Mouse (Mus musculus): ENCODE data around the gene Aknad1. TPM values are rescaled to one million over a fixed set of nuclear protein-coding genes. Genes with fewer than 3 reads are reported as not detected.

The Aknad1 gene
- polyA plus RNA-seq, 1 experiment from 2014 or later = 0.30 TPM

- Histone ChIP-seq H3K27me3 (ENCODE audit: control insufficient read depth, insufficient read depth, low read length) (no peaks in the 10 kb centered on the region), H3K4me1 (replicated peaks; ENCODE audit: control insufficient read depth, insufficient read depth) (peaks cover 2% of the 10 kb centered on the region; the same call in 1 of the 2 replicates), H3K9me3 (ENCODE audit: control insufficient read depth, low read length) (no peaks in the 10 kb centered on the region), H3K9ac (ENCODE audit: low read length) (no peak overlapping the region), H3K27ac (replicated peaks) (peak overlapping the region; percentile 83), H3K4me3 (ENCODE audit: low read depth, low read length) (no peak overlapping the region), H3K4me2 (replicated peaks; ENCODE audit: low read depth) (no peak overlapping the region), H3K36me3 (ENCODE audit: control insufficient read depth, insufficient read depth, low read length) (no peaks in the 10 kb centered on the region)
- ATAC-seq (ENCODE audit: low FRiP score, low TSS enrichment) (peak; percentile 77), DNase-seq (ENCODE audit: low spot score) (peak; percentile 62)
- TF ChIP-seq CTCF (IDR thresholded peaks at IDR 0.05; ENCODE audit: low read depth) = peak; percentile 87
- no peak for TF ChIP-seq EP300 (optimal IDR thresholded peaks at IDR 0.05)
- 13% methylated on average over 6 of the region's 6 CpGs for WGBS
These were observed 31.4 kb downstream of the Aknad1 start for GRCm38 (mm10) chr3:108770725-108771368.

GRCm38 (mm10) chr3:108772211-108772610 lies 32.8 kb downstream of the Aknad1 start:
- Histone ChIP-seq H3K4me3 (ENCODE audit: low read depth, low read length) (no peak overlapping the region), H3K9ac (ENCODE audit: low read length) (no peak overlapping the region), H3K9me3 (ENCODE audit: control insufficient read depth, low read length) (no peaks in the 10 kb centered on the region), H3K27me3 (ENCODE audit: control insufficient read depth, insufficient read depth, low read length) (no peaks in the 10 kb centered on the region), H3K4me2 (replicated peaks; ENCODE audit: low read depth) (no peak overlapping the region), H3K4me1 (replicated peaks; ENCODE audit: control insufficient read depth, insufficient read depth) (peaks cover 2% of the 10 kb centered on the region; the same call in 1 of the 2 replicates), H3K27ac (replicated peaks) (0 out of 2 replicates have a peak overlapping the region, but pooled peaks have one; percentile 41), H3K36me3 (ENCODE audit: control insufficient read depth, insufficient read depth, low read length) (no peaks in the 10 kb centered on the region)
- TF ChIP-seq EP300 (optimal IDR thresholded peaks at IDR 0.05) = no peak
- TF ChIP-seq CTCF (IDR thresholded peaks at IDR 0.05; ENCODE audit: low read depth) = no peak
- DNase-seq (ENCODE audit: low spot score) (no peak), ATAC-seq (ENCODE audit: low FRiP score, low TSS enrichment) (no peak)
- WGBS = 79% methylated on average over 13 of the region's 13 CpGs

- H3K9ac ChIP-seq (ENCODE audit: low read length) = no peak overlapping the region
- TF ChIP-seq CTCF (IDR thresholded peaks at IDR 0.05; ENCODE audit: low read depth) (peak; percentile 65), EP300 (optimal IDR thresholded peaks at IDR 0.05) (no peak)
- 84% methylated on average over 3 of the region's 3 CpGs for WGBS
- H3K9me3 ChIP-seq (ENCODE audit: control insufficient read depth, low read length) = no peaks in the 10 kb centered on the region
- H3K4me3 ChIP-seq (ENCODE audit: low read depth, low read length) = no peak overlapping the region
- no peak overlapping the region for H3K4me2 ChIP-seq (replicated peaks; ENCODE audit: low read depth)
- H3K4me1 ChIP-seq (replicated peaks; ENCODE audit: control insufficient read depth, insufficient read depth) = peaks cover 2% of the 10 kb centered on the region; the same call in 1 of the 2 replicates
- ATAC-seq (ENCODE audit: low FRiP score, low TSS enrichment) (no peak), DNase-seq (ENCODE audit: low spot score) (no peak)
- no peak overlapping the region for H3K27ac ChIP-seq (replicated peaks)
- H3K36me3 ChIP-seq (ENCODE audit: control insufficient read depth, insufficient read depth, low read length) = no peaks in the 10 kb centered on the region
- no peaks in the 10 kb centered on the region for H3K27me3 ChIP-seq (ENCODE audit: control insufficient read depth, insufficient read depth, low read length)
These were observed 33.4 kb downstream of the Aknad1 start for GRCm38 (mm10) chr3:108772811-108773210.

GRCm38 (mm10) chr3:108778761-108779540 lies 39.5 kb downstream of the Aknad1 start:
- no peaks in the 10 kb centered on the region for H3K36me3 ChIP-seq (ENCODE audit: control insufficient read depth, insufficient read depth, low read length)
- peaks cover 4% of the 10 kb centered on the region for H3K4me1 ChIP-seq (replicated peaks; ENCODE audit: control insufficient read depth, insufficient read depth)
- H3K27me3 ChIP-seq (ENCODE audit: control insufficient read depth, insufficient read depth, low read length) = no peaks in the 10 kb centered on the region
- no peaks in the 10 kb centered on the region for H3K9me3 ChIP-seq (ENCODE audit: control insufficient read depth, low read length)
- no peak overlapping the region for H3K9ac ChIP-seq (ENCODE audit: low read length)
- peak overlapping the region; percentile 53 for H3K27ac ChIP-seq (replicated peaks)
- H3K4me3 ChIP-seq (ENCODE audit: low read depth, low read length) = no peak overlapping the region
- ATAC-seq (ENCODE audit: low FRiP score, low TSS enrichment) (no peak), DNase-seq (ENCODE audit: low spot score) (no peak)
- TF ChIP-seq CTCF (IDR thresholded peaks at IDR 0.05; ENCODE audit: low read depth) (no peak), EP300 (optimal IDR thresholded peaks at IDR 0.05) (no peak)
- H3K4me2 ChIP-seq (replicated peaks; ENCODE audit: low read depth) = no peak overlapping the region
- WGBS = 64% methylated on average over 4 of the region's 4 CpGs

GRCm38 (mm10) chr3:108781238-108781883 lies 41.9 kb downstream of the Aknad1 start:
- Histone ChIP-seq H3K4me2 (replicated peaks; ENCODE audit: low read depth) (no peak overlapping the region), H3K9me3 (ENCODE audit: control insufficient read depth, low read length) (0 out of 2 replicates have a peak, but pooled peaks cover 2% of the 10 kb centered on the region), H3K4me1 (replicated peaks; ENCODE audit: control insufficient read depth, insufficient read depth) (peaks cover 4% of the 10 kb centered on the region), H3K36me3 (ENCODE audit: control insufficient read depth, insufficient read depth, low read length) (no peaks in the 10 kb centered on the region), H3K9ac (ENCODE audit: low read length) (0 out of 2 replicates have a peak overlapping the region, but pooled peaks have one; percentile 8), H3K4me3 (ENCODE audit: low read depth, low read length) (no peak overlapping the region), H3K27ac (replicated peaks) (peak overlapping the region; percentile 84), H3K27me3 (ENCODE audit: control insufficient read depth, insufficient read depth, low read length) (no peaks in the 10 kb centered on the region)
- peak; percentile 68 for DNase-seq (ENCODE audit: low spot score)
- peak; percentile 91 for ATAC-seq (ENCODE audit: low FRiP score, low TSS enrichment)
- TF ChIP-seq CTCF (IDR thresholded peaks at IDR 0.05; ENCODE audit: low read depth) (no peak), EP300 (optimal IDR thresholded peaks at IDR 0.05) (no peak)
- 45% methylated on average over 10 of the region's 10 CpGs for WGBS

Data from stomach, postnatal 0 days (tissue).